Mouse (Mus musculus) layer of hippocampus, adult 9-11 months (tissue): ENCODE data around the gene Msx2.
A peak's percentile ranks its signal among the peaks of the same experiment; 100 is the strongest.

Experiments
- DNase-seq: peaks from one replicate; pipeline ENCODE4 v3.0.0; 2022

Gene Msx2

GRCm38 (mm10) chr13:53472614-53473124, at the start of gene Msx2:
Gene Msx2 (minus strand): TSS chr13:53473074.
- DNase-seq = peak; percentile 14

- DNase-seq = peak; percentile 4
Measured at GRCm38 (mm10) chr13:53521468-53521867, 48.6 kb upstream of the Msx2 start.

- DNase-seq = no peak
Measured at GRCm38 (mm10) chr13:53520343-53520937, 47.6 kb upstream of the Msx2 start.

GRCm38 (mm10) chr13:53519727-53520126, 46.9 kb upstream of the Msx2 start:
- no peak for DNase-seq

GRCm38 (mm10) chr13:53518306-53518705, 45.4 kb upstream of the Msx2 start:
- no peak for DNase-seq

GRCm38 (mm10) chr13:53514574-53514973, 41.7 kb upstream of the Msx2 start:
- DNase-seq = no peak

GRCm38 (mm10) chr13:53511366-53511765, 38.5 kb upstream of the Msx2 start:
- DNase-seq = no peak

GRCm38 (mm10) chr13:53502406-53502805, 29.5 kb upstream of the Msx2 start:
- no peak for DNase-seq

- no peak for DNase-seq
Measured at GRCm38 (mm10) chr13:53501561-53502253, 28.8 kb upstream of the Msx2 start.

- DNase-seq = no peak
Measured at GRCm38 (mm10) chr13:53501057-53501456, 28.2 kb upstream of the Msx2 start.

- DNase-seq = no peak
Measured at GRCm38 (mm10) chr13:53486512-53486911, 13.6 kb upstream of the Msx2 start.

- no peak for DNase-seq
Measured at GRCm38 (mm10) chr13:53475701-53476188, 2.9 kb upstream of the Msx2 start.

- DNase-seq = no peak
Measured at GRCm38 (mm10) chr13:53474491-53474890, 1.6 kb upstream of the Msx2 start.

GRCm38 (mm10) chr13:53473991-53474390, 1.1 kb upstream of the Msx2 start:
- DNase-seq = no peak

GRCm38 (mm10) chr13:53473291-53473690, 417 bp upstream of the Msx2 start:
- no peak for DNase-seq

GRCm38 (mm10) chr13:53471926-53472613, 804 bp downstream of the Msx2 start:
- no peak for DNase-seq

GRCm38 (mm10) chr13:53471411-53471810, 1.5 kb downstream of the Msx2 start:
- no peak for DNase-seq

- no peak for DNase-seq
Measured at GRCm38 (mm10) chr13:53470437-53471151, 2.3 kb downstream of the Msx2 start.

GRCm38 (mm10) chr13:53469756-53470155, 3.1 kb downstream of the Msx2 start:
- no peak for DNase-seq

GRCm38 (mm10) chr13:53468171-53468570, 4.7 kb downstream of the Msx2 start:
- no peak for DNase-seq

- no peak for DNase-seq
Measured at GRCm38 (mm10) chr13:53466189-53466866, 6.5 kb downstream of the Msx2 start.

GRCm38 (mm10) chr13:53465191-53465820, 7.6 kb downstream of the Msx2 start:
- no peak for DNase-seq
